Mouse (Mus musculus): ENCODE measurements around the gene Fam131b. TPM values are rescaled to one million over a fixed set of nuclear protein-coding genes. Genes with fewer than 3 reads are reported as not detected.

The Fam131b gene
- total and polyA plus RNA-seq, 3 experiments = 0.04 to 0.09 (median 0.05) TPM

GRCm38 (mm10) chr6:42276151-42276550, 48.3 kb downstream of the Fam131b start:
- no peaks in the 10 kb centered on the region for H3K9me3 ChIP-seq (replicated peaks; ENCODE audit: low read length)
- TF ChIP-seq ETS1 (conservative IDR thresholded peaks at IDR 0.05; ENCODE audit: low read depth, low read length) = no peak
- no peak for TF ChIP-seq BHLHE40 (IDR thresholded peaks at IDR 0.05; ENCODE audit: low read depth, low read length)
- TF ChIP-seq JUND (conservative IDR thresholded peaks at IDR 0.05; ENCODE audit: low read depth, low read length) = no peak
- TF ChIP-seq MXI1 (IDR thresholded peaks at IDR 0.05; ENCODE audit: low read depth, low read length) = no peak
- no peak for TF ChIP-seq CHD1 (IDR thresholded peaks at IDR 0.05; ENCODE audit: low read depth, low read length)
- no peak for TF ChIP-seq GABPA (IDR thresholded peaks at IDR 0.05; ENCODE audit: insufficient replicate concordance, low read depth, low read length)
- no peak for TF ChIP-seq KAT2A (IDR thresholded peaks at IDR 0.05; ENCODE audit: insufficient replicate concordance, low read length)
- TF ChIP-seq USF2 (conservative IDR thresholded peaks at IDR 0.05; ENCODE audit: low read depth, low read length) = no peak
- no peak for TF ChIP-seq JUN (IDR thresholded peaks at IDR 0.05; ENCODE audit: insufficient read depth, low read depth, low read length)
- TF ChIP-seq MAFK (IDR thresholded peaks at IDR 0.05; ENCODE audit: insufficient replicate concordance, low read length) = no peak
- dilution Hi-C loops (cut with MboI; ENCODE audit: extremely low pct_ligation_motif_present, extremely low pct_unique_long_range_greater_than_20kb, low sequenced_read_pairs) (no loop called here), in situ Hi-C loops (cut with MboI; ENCODE audit: low pct_ligation_motif_present, low pct_unique_long_range_greater_than_20kb, low sequenced_read_pairs) (no loop called here)
- H3K27me3 ChIP-seq (replicated peaks) = no peaks in the 10 kb centered on the region
- no peak for DNase-seq (ENCODE audit: extremely low read depth)
- no peak overlapping the region for H3K27ac ChIP-seq (ENCODE audit: insufficient read depth, low read depth)
- peaks cover 0 to 5% of the 10 kb centered on the region in 2 experiments; a peak in 2 of 4 replicates for H3K4me1 ChIP-seq (ENCODE audit: control insufficient read depth in 1 of 2, insufficient read depth in 2 of 2)
- H3K9ac ChIP-seq (ENCODE audit: insufficient read depth, low read depth) = no peak overlapping the region
- H3K4me2 ChIP-seq (ENCODE audit: insufficient read depth, low read depth, poor library complexity, severe bottlenecking) = no peak overlapping the region
- no peak overlapping the region for H3K4me3 ChIP-seq (replicated peaks in 1 of 3; ENCODE audit: low read depth in 2 of 3, low read length in 2 of 3, poor library complexity in 1 of 3)
- peaks cover 63 to 93% of the 10 kb centered on the region in 2 experiments for H3K36me3 ChIP-seq (replicated peaks in 1 of 2; ENCODE audit: control insufficient read depth in 1 of 2, insufficient read depth in 1 of 2, low read length in 1 of 2)
- H3K79me2 ChIP-seq (replicated peaks; ENCODE audit: control insufficient read depth, extremely low read depth, insufficient read depth, poor library complexity, severe bottlenecking) = 0 out of 2 replicates have a peak, but pooled peaks cover 2% of the 10 kb centered on the region

- H3K4me3 ChIP-seq (replicated peaks in 1 of 3; ENCODE audit: low read depth in 2 of 3, low read length in 2 of 3, poor library complexity in 1 of 3) = no peak overlapping the region
- peaks cover 57 to 82% of the 10 kb centered on the region in 2 experiments for H3K36me3 ChIP-seq (replicated peaks in 1 of 2; ENCODE audit: control insufficient read depth in 1 of 2, insufficient read depth in 1 of 2, low read length in 1 of 2)
- no peak overlapping the region for H3K27ac ChIP-seq (ENCODE audit: insufficient read depth, low read depth)
- H3K27me3 ChIP-seq (replicated peaks) = no peaks in the 10 kb centered on the region
- DNase-seq (ENCODE audit: extremely low read depth) = no peak
- H3K79me2 ChIP-seq (replicated peaks; ENCODE audit: control insufficient read depth, extremely low read depth, insufficient read depth, poor library complexity, severe bottlenecking) = peaks cover 12% of the 10 kb centered on the region
- no peak overlapping the region for H3K9ac ChIP-seq (ENCODE audit: insufficient read depth, low read depth)
- dilution Hi-C loops (cut with MboI; ENCODE audit: extremely low pct_ligation_motif_present, extremely low pct_unique_long_range_greater_than_20kb, low sequenced_read_pairs) (no loop called here), in situ Hi-C loops (cut with MboI; ENCODE audit: low pct_ligation_motif_present, low pct_unique_long_range_greater_than_20kb, low sequenced_read_pairs) (no loop called here)
- H3K9me3 ChIP-seq (replicated peaks; ENCODE audit: low read length) = no peaks in the 10 kb centered on the region
- TF ChIP-seq BHLHE40 (IDR thresholded peaks at IDR 0.05; ENCODE audit: low read depth, low read length) (no peak), ETS1 (conservative IDR thresholded peaks at IDR 0.05; ENCODE audit: low read depth, low read length) (no peak), CHD1 (IDR thresholded peaks at IDR 0.05; ENCODE audit: low read depth, low read length) (no peak), GABPA (IDR thresholded peaks at IDR 0.05; ENCODE audit: insufficient replicate concordance, low read depth, low read length) (no peak), POLR2A (IDR thresholded peaks at IDR 0.05; ENCODE audit: low read depth, low read length) (no peak), KAT2A (IDR thresholded peaks at IDR 0.05; ENCODE audit: insufficient replicate concordance, low read length) (no peak), IRF4 (IDR thresholded peaks at IDR 0.05; ENCODE audit: low read depth, low read length) (no peak), JUND (conservative IDR thresholded peaks at IDR 0.05; ENCODE audit: low read depth, low read length) (no peak), MAX (IDR thresholded peaks at IDR 0.05; ENCODE audit: low read length) (no peak), MYC (IDR thresholded peaks at IDR 0.05; ENCODE audit: low read depth, low read length) (no peak), E2F4 (IDR thresholded peaks at IDR 0.05; ENCODE audit: insufficient replicate concordance, low read depth, low read length) (no peak), TBP (conservative IDR thresholded peaks at IDR 0.05; ENCODE audit: low read depth, low read length) (no peak), USF2 (conservative IDR thresholded peaks at IDR 0.05; ENCODE audit: low read depth, low read length) (no peak), ZNF384 (IDR thresholded peaks at IDR 0.05; ENCODE audit: low read depth, low read length) (no peak), SIN3A (IDR thresholded peaks at IDR 0.05; ENCODE audit: low read length) (no peak), RCOR1 (conservative IDR thresholded peaks at IDR 0.05; ENCODE audit: low read depth, low read length) (no peak)
- peaks cover 0 to 19% of the 10 kb centered on the region in 2 experiments; a peak in 2 of 4 replicates for H3K4me1 ChIP-seq (ENCODE audit: control insufficient read depth in 1 of 2, insufficient read depth in 2 of 2)
- no peak overlapping the region for H3K4me2 ChIP-seq (ENCODE audit: insufficient read depth, low read depth, poor library complexity, severe bottlenecking)
Observed at GRCm38 (mm10) chr6:42270817-42271216, 53.6 kb downstream of the Fam131b start.
